Mouse (Mus musculus): Measurements from ENCODE around the gene Macf1.

DNA sequence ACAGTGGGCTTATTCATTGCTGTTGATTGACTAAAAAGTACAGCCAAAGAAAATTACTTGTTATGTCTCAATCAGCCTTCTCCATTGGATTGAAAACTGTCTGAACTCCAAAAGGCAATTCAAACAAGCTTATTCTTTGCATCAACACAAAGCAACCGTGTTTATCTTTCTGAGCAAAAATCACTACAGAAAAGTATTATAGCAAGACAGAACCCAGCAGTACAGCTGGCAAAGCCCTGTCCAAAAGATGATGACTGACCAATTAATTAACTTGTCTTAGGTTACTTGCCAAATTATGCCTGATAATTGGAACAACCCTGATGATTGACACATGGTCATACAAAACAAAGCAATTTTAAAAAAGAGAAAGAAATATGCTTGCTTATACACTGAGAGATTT is 26.0 kb downstream of the Macf1 start:
- TF ChIP-seq POLR2A (IDR thresholded peaks at IDR 0.05; ENCODE audit: insufficient read depth, low read length) (no peak), CTCF (IDR thresholded peaks at IDR 0.05; ENCODE audit: low read depth, low read length) (no peak), EP300 (IDR thresholded peaks at IDR 0.05; ENCODE audit: insufficient read depth, low read depth, low read length) (no peak)

Measured in ES-Bruce4 (cell line).